Mouse (Mus musculus) gastrocnemius, postnatal 4 days (tissue): ENCODE measurements around the gene Cdk5rap3. TPM values are rescaled to one million over a fixed set of nuclear protein-coding genes. Genes with fewer than 3 reads are reported as not detected.

Experiments used
- DNase-seq, 2 experiments: peaks; one replicate each; pipeline ENCODE4 v3.0.0; 2021 to 2022; ENCODE audit warnings: low spot score in 2 of 2, mixed read lengths in 2 of 2
- total RNA-seq, 2 experiments: library from RNA; stranded (reverse); gene quantifications; 2 replicates each; pipeline ENCODE4 v1.2.3; 2021

Gene Cdk5rap3
- total RNA-seq, 2 experiments from 2014 or later = 39.2 to 45.1 TPM

GRCm38 (mm10) chr11:96899449-96900306, 16.6 kb downstream of the Cdk5rap3 start:
- no peak for DNase-seq

GRCm38 (mm10) chr11:96895886-96896285, 20.4 kb downstream of the Cdk5rap3 start:
- no peak for DNase-seq

GRCm38 (mm10) chr11:96893203-96893842, 23.0 kb downstream of the Cdk5rap3 start:
- DNase-seq = no peak

- DNase-seq = no peak
Observed at GRCm38 (mm10) chr11:96891784-96892527, 24.3 kb downstream of the Cdk5rap3 start.

- DNase-seq = no peak
Observed at GRCm38 (mm10) chr11:96886942-96887546, 29.3 kb downstream of the Cdk5rap3 start.

- no peak for DNase-seq
Observed at GRCm38 (mm10) chr11:96885901-96886340, 30.4 kb downstream of the Cdk5rap3 start.

- DNase-seq = no peak
Observed at GRCm38 (mm10) chr11:96880296-96880695, 36.0 kb downstream of the Cdk5rap3 start.

GRCm38 (mm10) chr11:96879359-96879758, 36.9 kb downstream of the Cdk5rap3 start:
- DNase-seq = no peak

- DNase-seq = no peak
Observed at GRCm38 (mm10) chr11:96878715-96879114, 37.6 kb downstream of the Cdk5rap3 start.

GRCm38 (mm10) chr11:96877071-96877470, 39.2 kb downstream of the Cdk5rap3 start:
- no peak for DNase-seq

- no peak for DNase-seq
Observed at GRCm38 (mm10) chr11:96876300-96877040, 39.8 kb downstream of the Cdk5rap3 start.

GRCm38 (mm10) chr11:96875745-96876144, 40.6 kb downstream of the Cdk5rap3 start:
- DNase-seq = peak; percentile 68 to 80

- DNase-seq = no peak
Observed at GRCm38 (mm10) chr11:96875270-96875669, 41.0 kb downstream of the Cdk5rap3 start.

GRCm38 (mm10) chr11:96873601-96874140, 42.6 kb downstream of the Cdk5rap3 start:
- DNase-seq = peak in 1 of 2 experiments; percentile 63

GRCm38 (mm10) chr11:96872441-96873379, 43.6 kb downstream of the Cdk5rap3 start:
- DNase-seq = peak in 1 of 2 experiments; percentile 29

GRCm38 (mm10) chr11:96867149-96867548, 49.1 kb downstream of the Cdk5rap3 start:
- peak; percentile 51 to 67 for DNase-seq

GRCm38 (mm10) chr11:96863206-96863995, 52.9 kb downstream of the Cdk5rap3 start:
- DNase-seq = peak; percentile 44 to 59

GRCm38 (mm10) chr11:96862534-96862933, 53.8 kb downstream of the Cdk5rap3 start:
- no peak for DNase-seq
